Mouse (Mus musculus) heart, embryonic 11.5 days (tissue): ENCODE data around the gene Clpb. TPM values are rescaled to one million over a fixed set of nuclear protein-coding genes. Genes with fewer than 3 reads are reported as not detected.
"Not testable (repeated sequence)": the region's sequence is repeated elsewhere in the genome, so short reads cannot be mapped to it uniquely, and the experiment has no call there.

ENCODE experiments used
- ATAC-seq: fragments of 200-750 bp; cut with Nextera tagmentation; replicated peaks from 2 replicates; pipeline ENCODE4 v1.8.0; 2017; ENCODE audit warnings: moderate library complexity; ENCODE audit not compliant: insufficient number of reproducible peaks, low FRiP score, low TSS enrichment
- H3K27ac ChIP-seq: fragments of 300-500 bp; sonication (generic); 2 replicates; pipeline ENCODE4 v1.5.1; 2014; ENCODE audit warnings: mild to moderate bottlenecking, low read depth, low read length
- H3K27me3 ChIP-seq: fragments of 300-500 bp; sonication (generic); 2 replicates; pipeline ENCODE4 v1.6.1; 2014; ENCODE audit warnings: mild to moderate bottlenecking, low read length, mixed read lengths; ENCODE audit not compliant: control insufficient read depth, insufficient read depth
- H3K36me3 ChIP-seq: fragments of 300-500 bp; sonication (generic); 2 replicates; pipeline ENCODE4 v1.6.1; 2014; ENCODE audit warnings: mild to moderate bottlenecking, low read length, moderate library complexity, mixed read lengths; ENCODE audit not compliant: control insufficient read depth, insufficient read depth
- H3K4me1 ChIP-seq: fragments of 300-500 bp; sonication (generic); 2 replicates; pipeline ENCODE4 v1.6.1; 2014; ENCODE audit warnings: low read length; ENCODE audit not compliant: control insufficient read depth, insufficient read depth
- H3K4me2 ChIP-seq: fragments of 300-500 bp; sonication (generic); 2 replicates; pipeline ENCODE4 v1.6.1; 2014; ENCODE audit warnings: mild to moderate bottlenecking, moderate library complexity
- H3K4me3 ChIP-seq: fragments of 300-500 bp; sonication (generic); 2 replicates; pipeline ENCODE4 v1.5.1; 2014; ENCODE audit warnings: low read depth, low read length
- H3K9ac ChIP-seq: fragments of 300-500 bp; sonication (generic); 2 replicates; pipeline ENCODE4 v1.6.1; 2014; ENCODE audit warnings: mild to moderate bottlenecking, low read depth, low read length, moderate library complexity
- H3K9me3 ChIP-seq: fragments of 300-500 bp; sonication (generic); replicated peaks from 2 replicates; pipeline ENCODE4 v1.6.1; 2016; ENCODE audit warnings: low read length; ENCODE audit not compliant: control insufficient read depth
- WGBS: fragments of 180-500 bp; shearing (Covaris S2); extraction: QIAGEN DNeasy Blood & Tissue Kit; methylation state at CpG from one replicate; pipeline ENCODE4 v1.1.7; 2014; ENCODE audit not compliant: insufficient replicate concordance; 5-methylcytosine and 5-hydroxymethylcytosine counted together
- polyA plus RNA-seq: library from polyadenylated mRNA; unstranded; fragments of >200 nt; fragmentation: Nextera tagmentation; extraction: Ambion mirVana; gene quantifications from 2 replicates; pipeline ENCODE4 v1.2.1, GENCODE M21; 2014

Clpb gene
- polyA plus RNA-seq, 1 experiment from 2014 or later = 36.1 TPM

DNA sequence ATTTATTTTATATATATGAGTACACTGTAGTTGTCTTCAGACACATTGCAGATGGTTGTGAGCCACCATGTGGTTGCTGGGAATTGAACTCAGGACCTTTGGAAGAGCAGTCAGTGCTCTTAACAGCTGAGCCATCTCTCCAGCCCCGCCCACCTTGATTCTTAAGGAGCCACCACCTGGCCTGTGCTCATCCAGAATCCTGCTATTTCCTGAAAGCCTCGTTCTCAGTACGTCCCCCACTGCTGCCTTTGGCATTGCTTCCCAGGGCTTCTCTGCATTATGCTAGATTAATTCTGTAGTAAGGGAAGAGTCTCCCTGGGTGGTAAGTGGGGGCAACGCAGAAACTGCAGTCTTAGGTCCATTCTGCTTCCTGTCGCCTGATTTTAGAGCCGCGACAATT is 36.3 kb upstream of the Clpb start:
- not testable (repeated sequence) for ATAC-seq, H3K4me2 ChIP-seq, H3K27ac ChIP-seq, H3K9me3 ChIP-seq, H3K27me3 ChIP-seq, H3K4me1 ChIP-seq, H3K36me3 ChIP-seq, H3K4me3 ChIP-seq, H3K9ac ChIP-seq
- WGBS = 65% methylated on average over 7 of the region's 7 CpGs

DNA sequence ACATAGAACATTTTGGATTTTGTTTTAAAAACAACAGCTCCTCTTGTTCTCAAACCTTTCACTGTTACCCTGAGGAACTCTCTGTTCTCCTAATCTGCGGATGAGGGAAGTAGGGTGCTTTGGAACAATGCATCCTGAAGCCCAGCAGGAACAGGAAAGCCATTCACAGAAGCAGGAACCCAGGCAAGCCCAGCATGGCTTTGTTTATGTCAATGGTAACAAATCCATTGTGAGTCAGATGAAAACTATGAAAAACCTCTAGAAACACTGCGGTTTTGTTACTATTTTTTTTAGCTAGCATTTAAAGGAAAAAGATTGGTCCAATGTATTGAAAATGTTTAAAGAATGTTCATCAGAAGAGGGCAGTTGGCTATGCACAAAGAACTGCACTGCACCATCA is 35.0 kb upstream of the Clpb start:
- no peak overlapping the region for H3K4me2 ChIP-seq
- H3K4me1 ChIP-seq = no peaks in the 10 kb centered on the region
- no peak overlapping the region for H3K27ac ChIP-seq
- H3K36me3 ChIP-seq = no peaks in the 10 kb centered on the region
- no peak for ATAC-seq
- 38% methylated on average over 2 of the region's 2 CpGs for WGBS
- no peaks in the 10 kb centered on the region for H3K9me3 ChIP-seq
- no peak overlapping the region for H3K4me3 ChIP-seq
- H3K27me3 ChIP-seq = no peaks in the 10 kb centered on the region
- H3K9ac ChIP-seq = no peak overlapping the region

DNA sequence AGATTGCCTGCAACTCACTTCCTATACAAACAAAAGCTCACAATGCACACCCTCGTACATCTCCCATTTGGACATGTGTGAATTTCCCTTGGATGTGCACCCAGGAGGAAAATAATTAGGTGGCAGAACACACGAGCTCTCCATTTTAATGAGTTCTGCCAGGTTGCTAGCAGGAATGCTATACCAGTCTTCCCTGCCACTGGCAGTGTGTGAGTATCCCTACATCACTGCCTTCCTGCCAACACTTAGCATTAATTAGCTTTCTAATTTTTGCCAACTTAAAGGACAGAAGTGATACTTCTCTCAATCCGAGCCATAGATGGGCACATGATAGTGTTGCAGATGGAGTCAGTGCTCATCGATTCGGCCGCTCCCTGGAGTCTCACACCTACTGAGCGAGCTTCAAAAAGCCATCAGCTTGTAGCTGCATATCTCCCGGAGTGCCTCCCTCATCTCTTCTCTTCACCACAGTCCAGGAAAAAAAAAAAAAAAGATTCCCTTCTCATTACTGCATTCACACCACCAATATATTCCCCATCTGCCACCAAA is 29.7 kb upstream of the Clpb start:
- no peak overlapping the region for H3K9ac ChIP-seq
- no peak overlapping the region for H3K4me3 ChIP-seq
- 75% methylated on average over 8 of the region's 8 CpGs for WGBS
- ATAC-seq = no peak
- H3K36me3 ChIP-seq = no peaks in the 10 kb centered on the region
- H3K27ac ChIP-seq = no peak overlapping the region
- no peaks in the 10 kb centered on the region for H3K4me1 ChIP-seq
- H3K27me3 ChIP-seq = no peaks in the 10 kb centered on the region
- no peaks in the 10 kb centered on the region for H3K9me3 ChIP-seq
- H3K4me2 ChIP-seq = no peak overlapping the region

DNA sequence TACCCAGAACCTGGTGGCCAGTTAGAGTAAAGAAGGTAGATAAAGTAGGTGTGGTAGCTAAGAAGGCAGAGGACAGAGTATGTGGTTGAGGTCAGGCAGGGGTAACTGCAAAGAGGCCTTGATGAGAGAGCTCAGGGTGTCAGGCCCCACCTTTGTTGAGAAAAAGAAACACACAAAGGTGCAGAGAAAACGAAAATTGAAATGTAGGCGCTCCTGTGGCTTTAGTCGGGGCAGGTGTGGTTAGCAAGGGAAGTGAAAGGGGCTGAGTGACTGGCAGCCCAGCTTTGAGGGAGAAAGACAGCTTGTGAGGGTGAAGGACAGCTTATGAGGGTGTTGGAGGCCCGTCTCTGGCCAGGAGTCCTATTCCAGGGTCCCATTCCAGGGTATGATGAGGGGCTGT is 28.9 kb upstream of the Clpb start:
- ATAC-seq = no peak
- H3K27me3 ChIP-seq = no peaks in the 10 kb centered on the region
- no peak overlapping the region for H3K4me2 ChIP-seq
- H3K9me3 ChIP-seq = no peaks in the 10 kb centered on the region
- no peaks in the 10 kb centered on the region for H3K4me1 ChIP-seq
- H3K4me3 ChIP-seq = no peak overlapping the region
- H3K9ac ChIP-seq = no peak overlapping the region
- WGBS = 65% methylated on average over 4 of the region's 4 CpGs
- H3K36me3 ChIP-seq = no peaks in the 10 kb centered on the region
- no peak overlapping the region for H3K27ac ChIP-seq

DNA sequence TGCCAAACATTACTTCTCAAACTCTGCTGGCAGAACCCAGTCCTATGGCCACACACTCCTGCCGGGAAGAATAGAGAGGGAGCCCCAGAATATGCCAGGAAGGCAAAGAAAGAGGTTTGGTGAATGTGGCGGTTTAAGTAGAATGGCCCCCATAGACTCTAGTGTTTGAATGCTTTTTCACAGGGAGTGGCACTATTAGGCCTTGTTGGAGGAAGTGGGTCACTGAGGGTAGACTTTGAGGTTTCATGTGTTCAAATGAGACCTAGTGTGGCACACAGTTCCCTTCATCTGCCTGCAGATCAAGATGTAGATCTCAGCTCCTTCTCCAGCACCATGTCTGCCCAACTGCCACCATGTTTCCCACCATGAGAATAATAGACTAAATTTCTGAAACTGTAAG is 27.4 kb upstream of the Clpb start:
- no peaks in the 10 kb centered on the region for H3K27me3 ChIP-seq
- no peak overlapping the region for H3K4me3 ChIP-seq
- no peaks in the 10 kb centered on the region for H3K4me1 ChIP-seq
- WGBS = 80% methylated on average over 2 of the region's 2 CpGs
- no peaks in the 10 kb centered on the region for H3K9me3 ChIP-seq
- no peak overlapping the region for H3K9ac ChIP-seq
- H3K27ac ChIP-seq = no peak overlapping the region
- H3K4me2 ChIP-seq = no peak overlapping the region
- ATAC-seq = no peak
- H3K36me3 ChIP-seq = no peaks in the 10 kb centered on the region

DNA sequence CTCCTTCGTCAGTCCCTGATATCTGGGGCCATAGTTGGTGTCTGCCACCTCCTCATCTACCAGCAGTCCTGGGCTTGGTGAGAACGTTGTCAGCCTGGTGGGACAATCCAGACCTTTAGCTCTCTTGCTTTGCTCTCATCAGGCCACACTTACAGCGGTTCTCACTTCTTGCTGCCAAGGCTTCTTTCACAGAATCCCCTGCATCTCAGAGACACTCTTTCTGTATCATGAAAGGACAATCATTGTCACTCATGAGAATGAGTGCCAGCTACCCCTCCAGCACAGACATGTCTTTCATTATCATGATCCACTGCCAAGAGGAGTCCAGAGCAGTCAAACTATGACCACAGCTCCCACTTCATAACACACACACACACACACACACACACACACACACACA is 19.6 kb upstream of the Clpb start:
- Histone ChIP-seq H3K27ac (no peak overlapping the region), H3K4me1 (no peaks in the 10 kb centered on the region), H3K27me3 (no peaks in the 10 kb centered on the region), H3K36me3 (no peaks in the 10 kb centered on the region), H3K9me3 (no peaks in the 10 kb centered on the region), H3K4me2 (no peak overlapping the region), H3K9ac (no peak overlapping the region), H3K4me3 (no peak overlapping the region)
- ATAC-seq = no peak
- WGBS = 75% methylated on average over 3 of the region's 3 CpGs

- no peak overlapping the region for H3K9ac ChIP-seq
- H3K27ac ChIP-seq = no peak overlapping the region
- H3K27me3 ChIP-seq = no peaks in the 10 kb centered on the region
- no peak for ATAC-seq
- no peaks in the 10 kb centered on the region for H3K9me3 ChIP-seq
- no peak overlapping the region for H3K4me2 ChIP-seq
- H3K4me1 ChIP-seq = no peaks in the 10 kb centered on the region
- no peak overlapping the region for H3K4me3 ChIP-seq
- no peaks in the 10 kb centered on the region for H3K36me3 ChIP-seq
- WGBS = 85% methylated on average over 9 of the region's 9 CpGs
Measured at GRCm38 (mm10) chr7:101649729-101650128, 13.7 kb upstream of the Clpb start.

DNA sequence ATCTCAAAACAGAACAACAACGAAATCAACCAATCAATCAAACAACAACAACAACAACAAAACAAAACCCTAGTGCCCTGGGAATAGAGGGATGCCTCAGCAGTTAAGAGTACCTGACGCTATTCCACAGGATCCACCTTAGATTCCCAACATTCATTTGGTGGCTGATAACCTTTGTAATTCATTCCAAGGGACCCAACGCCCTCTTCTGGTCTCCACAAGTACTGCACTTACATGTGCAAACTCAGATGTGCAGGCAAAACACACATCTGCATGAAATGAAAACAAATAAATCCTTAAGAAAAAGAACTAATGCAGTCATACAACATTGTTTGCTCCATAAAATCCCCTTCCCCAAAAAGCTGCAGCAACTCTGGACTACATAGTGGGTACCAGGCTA is 12.9 kb upstream of the Clpb start:
- 37% methylated on average over 3 of the region's 3 CpGs for WGBS
- H3K27me3 ChIP-seq = no peaks in the 10 kb centered on the region
- no peak for ATAC-seq
- H3K4me1 ChIP-seq = no peaks in the 10 kb centered on the region
- no peak overlapping the region for H3K4me3 ChIP-seq
- H3K27ac ChIP-seq = no peak overlapping the region
- no peak overlapping the region for H3K9ac ChIP-seq
- H3K9me3 ChIP-seq = no peaks in the 10 kb centered on the region
- H3K4me2 ChIP-seq = no peak overlapping the region
- H3K36me3 ChIP-seq = no peaks in the 10 kb centered on the region

GRCm38 (mm10) chr7:101653681-101654209 is 9.7 kb upstream of the Clpb start:
- ATAC-seq = no peak
- Histone ChIP-seq H3K4me2 (no peak overlapping the region), H3K36me3 (no peaks in the 10 kb centered on the region), H3K4me1 (no peaks in the 10 kb centered on the region), H3K9me3 (no peaks in the 10 kb centered on the region), H3K27me3 (no peaks in the 10 kb centered on the region), H3K9ac (no peak overlapping the region), H3K27ac (no peak overlapping the region), H3K4me3 (no peak overlapping the region)
- 55% methylated on average over 10 of the region's 10 CpGs for WGBS
